Mouse (Mus musculus) heart, postnatal 25 days (tissue): ENCODE measurements around the gene Frmd3. TPM values are rescaled to one million over a fixed set of nuclear protein-coding genes. Genes with fewer than 3 reads are reported as not detected.
"Not testable (repeated sequence)": the region's sequence is repeated elsewhere in the genome, so short reads cannot be mapped to it uniquely, and the experiment has no call there.

Experiments
- DNase-seq: peaks from one replicate; pipeline ENCODE4 v3.0.0; 2022; ENCODE audit warnings: low spot score
- intact Hi-C: fragments of 180-260 bp; cut with DNase I; formaldehyde crosslinking; loops from one replicate; pipeline ENCODE4 v1.15.1; 2025
- total RNA-seq, 2 experiments: library from RNA; stranded (reverse); gene quantifications; 2 replicates each; pipeline ENCODE4 v1.2.3; 2021

Gene Frmd3
- total RNA-seq = under 1 TPM; 0.10 to 0.11 TPM

DNA sequence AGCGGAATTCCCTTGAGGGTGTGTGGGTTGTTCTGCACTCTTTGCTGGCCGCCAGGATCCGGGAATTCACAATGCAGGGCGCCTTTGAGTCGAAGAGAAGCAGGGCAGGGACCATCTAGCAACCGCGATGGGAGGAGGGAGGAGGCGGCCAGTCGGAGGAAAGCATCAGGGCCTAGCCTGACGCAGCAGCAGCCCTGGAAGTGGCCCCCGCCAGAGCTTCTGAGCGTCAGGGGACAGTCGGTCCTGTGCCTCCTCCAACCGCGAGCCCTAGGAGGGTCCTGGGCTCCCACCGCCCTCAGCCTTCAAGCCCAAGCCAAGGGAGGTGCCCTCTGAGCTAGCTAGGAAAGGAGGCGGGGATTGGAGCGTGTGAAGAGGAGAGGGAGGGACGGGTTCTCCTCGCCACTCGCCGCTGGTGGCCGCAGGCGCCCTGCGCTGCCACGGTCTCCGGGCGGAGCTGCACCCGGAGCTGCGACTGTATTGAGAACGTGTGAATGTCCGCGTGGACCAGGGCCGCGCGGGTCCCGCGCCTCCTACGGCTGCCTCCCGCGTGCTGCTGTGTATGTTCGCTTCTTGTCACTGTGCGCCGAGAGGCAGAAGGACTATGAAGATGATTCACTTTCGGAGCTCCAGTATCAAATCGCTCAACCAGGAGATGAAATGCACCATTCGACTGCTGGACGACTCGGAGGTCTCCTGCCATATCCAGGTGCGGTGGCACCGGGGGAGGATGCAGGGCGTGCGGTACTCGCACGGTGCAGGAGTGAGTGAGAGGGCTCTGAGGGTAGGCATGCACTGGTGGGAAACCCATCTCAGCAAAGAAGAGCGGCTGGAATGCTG lies at the start of gene Frmd3:
Frmd3 (plus strand) TSS at position 232 of the 837 bp plus-strand sequence.
- peak; percentile 2 for DNase-seq
- intact Hi-C loops = no loop called here

DNA sequence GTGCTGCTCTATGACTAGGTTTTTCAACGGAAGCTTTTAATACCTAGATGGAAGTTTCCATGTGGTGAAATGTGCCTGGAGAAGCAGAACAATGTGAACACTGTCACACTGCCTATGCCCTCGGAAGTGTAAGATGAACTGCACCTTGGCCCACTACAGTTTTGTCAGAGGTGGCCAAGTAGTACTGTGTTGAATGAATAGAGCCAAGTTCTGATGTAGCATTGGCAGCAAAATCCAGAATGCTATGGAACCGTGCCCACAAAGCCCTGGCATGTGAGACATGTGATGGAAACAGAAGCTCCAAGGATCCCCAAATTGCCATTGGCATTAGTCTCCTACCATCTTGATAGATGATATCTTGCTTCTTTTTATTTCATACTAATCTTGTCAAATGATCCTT lies 32.8 kb upstream of the Frmd3 start:
- DNase-seq = no peak
- intact Hi-C loops = no loop called here

DNA sequence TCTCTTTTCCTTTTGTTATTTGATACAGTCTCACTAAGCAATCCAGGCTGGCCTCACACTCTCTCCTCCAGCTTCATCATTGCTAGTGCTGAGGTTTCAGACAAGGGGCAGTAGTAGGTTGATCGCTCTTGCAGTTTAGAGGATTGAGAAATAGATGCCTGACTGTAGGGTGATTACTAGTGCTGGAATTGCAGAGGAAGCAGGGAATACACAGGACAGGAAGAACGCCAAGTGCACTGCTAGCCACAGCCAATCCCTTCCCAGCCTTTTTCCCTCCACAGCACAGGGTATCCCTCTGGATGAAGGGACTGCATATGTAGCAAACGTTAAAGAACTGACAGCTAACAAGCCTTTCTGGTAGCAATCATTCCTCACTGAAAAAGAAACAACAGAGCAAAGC lies 965 bp upstream of the Frmd3 start:
- intact Hi-C loops = no loop called here
- no peak for DNase-seq

DNA sequence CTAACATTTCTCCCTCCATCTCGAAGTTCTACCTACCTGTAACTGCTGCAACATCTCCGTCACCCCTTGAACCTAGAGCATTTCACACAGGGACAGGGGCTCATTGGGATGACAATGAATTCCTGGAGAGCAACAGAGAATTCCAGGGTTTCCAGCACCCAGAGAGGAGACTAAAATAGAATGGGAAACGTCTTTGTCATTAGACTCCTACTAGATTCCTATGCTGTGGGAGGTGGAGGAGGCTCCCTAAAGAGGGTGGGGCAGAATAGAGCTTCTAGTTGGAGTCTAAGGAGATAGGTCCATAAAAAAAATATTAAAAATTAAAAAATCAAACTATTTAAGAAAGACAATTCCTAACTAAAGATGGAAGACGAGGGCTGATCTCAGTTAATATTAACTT lies 542 bp upstream of the Frmd3 start:
- intact Hi-C loops = no loop called here

DNA sequence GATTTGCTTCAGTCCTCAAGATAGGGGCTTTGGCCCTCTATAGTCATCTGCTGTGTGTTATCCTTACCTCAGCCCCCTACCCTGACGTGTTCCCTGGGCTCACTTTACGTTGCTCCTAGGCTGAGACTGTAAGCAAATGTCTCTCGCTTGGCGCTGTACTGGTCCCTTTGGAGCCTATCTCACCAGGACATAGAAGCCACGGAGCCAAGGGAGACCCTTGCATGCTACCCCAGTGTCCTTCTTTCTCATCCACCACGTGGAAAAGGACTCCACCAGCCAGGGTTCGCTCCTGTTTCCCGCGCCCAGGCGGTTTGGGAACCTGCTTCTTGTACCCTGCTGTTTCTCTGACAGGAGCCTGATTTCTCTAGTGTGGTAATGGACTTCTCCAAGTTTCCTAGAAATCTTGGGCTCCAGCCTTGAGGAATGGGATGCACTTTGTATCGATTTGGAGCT lies 832 bp downstream of the Frmd3 start:
- DNase-seq = no peak
- intact Hi-C loops = no loop called here

More for the DNA sequence above, 542 bp upstream of the Frmd3 start:
- DNase-seq = no peak

DNA sequence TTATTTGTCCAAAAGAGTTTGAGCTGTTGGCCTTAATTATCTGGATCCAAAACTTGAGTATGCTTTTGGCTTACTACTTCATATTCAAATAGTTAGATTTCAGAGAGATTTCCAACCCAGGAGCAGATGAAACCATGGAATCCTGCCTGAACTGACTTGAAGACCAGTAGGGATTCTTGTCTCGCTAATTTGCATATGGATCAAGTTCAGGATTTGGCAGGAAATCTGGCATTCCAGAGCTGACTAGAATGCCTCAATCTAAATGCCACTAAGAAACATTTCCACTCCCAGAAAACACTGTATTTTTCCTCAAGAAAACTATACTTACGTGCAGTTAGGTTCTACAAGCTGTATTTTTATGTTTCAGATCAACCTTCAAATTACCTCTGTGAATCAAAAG lies 6.8 kb downstream of the Frmd3 start:
- intact Hi-C loops = no loop called here
- no peak for DNase-seq

DNA sequence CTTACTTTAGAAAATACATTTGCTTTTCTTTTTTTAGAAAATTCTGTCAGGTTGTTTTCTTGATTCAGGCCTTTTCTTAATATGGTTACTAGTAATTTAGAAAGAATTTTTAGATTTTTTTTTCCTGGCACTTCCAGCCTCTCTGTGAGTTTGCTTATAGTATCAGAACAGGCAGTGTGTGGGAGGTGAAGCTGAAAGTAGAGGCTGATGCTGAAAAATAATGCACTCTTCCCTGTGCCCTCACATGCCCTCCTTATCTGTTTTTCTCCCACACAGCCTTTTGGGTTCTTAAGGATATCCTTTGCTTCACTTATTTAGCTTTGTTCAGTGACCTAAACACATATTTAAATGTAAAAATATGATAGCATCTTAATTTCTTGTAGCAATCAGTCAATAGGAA lies 30.0 kb downstream of the Frmd3 start:
- no peak for DNase-seq
- intact Hi-C loops = no loop called here

DNA sequence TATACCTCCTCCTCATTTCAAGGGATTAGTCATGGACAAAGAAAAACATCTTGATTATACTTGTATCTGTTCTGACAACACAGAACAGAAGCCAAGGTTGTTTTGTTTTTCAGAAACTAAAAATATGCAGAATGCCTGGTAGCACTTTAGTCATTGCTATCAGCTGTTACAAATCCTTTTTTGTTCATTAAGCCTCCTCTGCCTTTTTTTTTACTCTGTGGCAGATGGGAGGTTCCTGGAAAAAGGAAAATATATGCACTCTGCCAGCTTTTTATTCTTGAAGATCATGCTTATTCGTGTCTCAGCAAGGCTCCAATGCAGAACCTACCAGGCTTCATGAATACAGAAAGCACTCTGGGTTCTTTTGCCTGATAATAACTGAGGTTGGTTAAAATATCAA lies 38.5 kb downstream of the Frmd3 start:
- no peak for DNase-seq
- intact Hi-C loops = no loop called here

DNA sequence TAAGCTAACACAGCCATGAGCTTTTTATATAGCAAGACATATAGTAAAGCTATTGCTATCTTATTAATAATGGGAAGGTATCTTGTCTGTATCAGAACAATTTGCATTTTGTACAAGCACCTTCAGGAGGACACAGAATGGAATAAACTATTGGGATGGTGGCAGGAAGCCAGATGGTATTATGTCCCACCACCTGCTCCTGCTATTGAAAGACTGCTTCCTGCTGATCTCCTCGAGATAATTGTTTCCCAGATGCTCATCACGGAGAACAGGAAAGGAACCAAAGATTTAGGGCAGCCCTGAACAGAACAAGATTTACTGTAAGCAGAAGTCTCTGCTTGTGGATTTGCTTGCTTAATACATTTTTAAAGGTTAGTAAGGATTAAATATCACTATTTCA lies 63.5 kb downstream of the Frmd3 start:
- DNase-seq = no peak
- intact Hi-C loops = no loop called here

DNA sequence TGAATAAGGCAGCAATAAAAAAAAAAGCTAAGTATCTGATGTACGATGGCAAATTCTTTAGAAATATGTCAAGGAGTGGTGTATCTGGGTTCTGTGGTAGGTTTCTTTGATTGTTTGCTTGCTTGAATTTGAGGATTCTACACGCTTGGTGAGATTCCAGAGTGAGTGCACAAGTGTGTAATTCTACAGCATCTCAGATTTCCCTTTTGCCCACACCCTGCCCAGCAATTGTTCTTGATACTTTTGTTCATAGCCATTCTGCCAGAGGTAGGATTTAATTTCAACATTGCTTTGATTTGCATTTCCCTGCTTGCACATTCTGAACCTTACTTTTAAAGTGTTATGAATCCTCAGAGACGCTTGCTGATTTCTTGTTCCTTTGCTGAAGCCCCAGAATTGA lies 97.6 kb downstream of the Frmd3 start:
- no peak for DNase-seq
- intact Hi-C loops = no loop called here

DNA sequence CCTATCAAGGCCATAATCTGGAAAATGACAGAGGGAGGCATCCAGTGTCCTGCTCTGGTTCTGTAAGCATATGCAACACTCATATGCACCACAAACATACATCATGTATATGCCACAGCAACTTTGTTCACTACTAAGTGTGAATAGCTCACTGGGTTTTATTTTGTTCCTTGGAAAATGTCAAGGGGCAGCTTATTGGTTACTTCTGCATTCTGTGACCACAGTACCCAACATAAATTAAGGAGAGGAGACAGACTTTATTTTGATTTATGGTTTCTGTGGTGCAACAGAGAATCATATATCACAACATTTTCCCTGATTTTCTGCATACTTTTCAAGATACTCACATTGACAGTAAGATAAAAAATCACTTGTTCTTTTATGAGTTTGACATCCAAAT lies 178.3 kb downstream of the Frmd3 start:
- DNase-seq = no peak
- intact Hi-C loops = no loop called here

DNA sequence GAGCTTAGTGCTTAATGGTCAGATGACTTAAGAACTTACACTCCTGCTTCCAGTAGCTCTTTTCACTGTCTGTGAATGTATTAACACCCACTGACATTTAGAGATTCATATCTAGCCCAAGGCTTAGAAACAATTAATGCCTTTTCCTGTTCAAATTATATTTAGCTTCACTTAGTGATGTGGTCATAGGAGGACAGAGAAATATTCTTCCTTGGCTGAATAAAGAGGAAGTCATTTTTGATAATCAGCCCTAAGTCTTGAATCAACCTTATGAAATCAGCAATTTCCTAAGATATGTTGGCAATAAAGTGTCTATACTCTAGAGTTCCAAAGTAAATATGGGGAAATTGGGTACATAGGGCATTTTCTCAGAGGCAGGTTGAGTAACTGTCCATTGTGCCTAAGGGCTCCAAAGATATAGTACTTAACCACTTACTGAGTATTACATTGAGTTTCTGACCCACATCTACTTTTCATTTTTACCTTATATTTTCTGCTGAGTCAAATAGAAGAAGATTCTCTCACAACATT lies 188.1 kb downstream of the Frmd3 start:
- no peak for DNase-seq
- intact Hi-C loops = no loop called here

DNA sequence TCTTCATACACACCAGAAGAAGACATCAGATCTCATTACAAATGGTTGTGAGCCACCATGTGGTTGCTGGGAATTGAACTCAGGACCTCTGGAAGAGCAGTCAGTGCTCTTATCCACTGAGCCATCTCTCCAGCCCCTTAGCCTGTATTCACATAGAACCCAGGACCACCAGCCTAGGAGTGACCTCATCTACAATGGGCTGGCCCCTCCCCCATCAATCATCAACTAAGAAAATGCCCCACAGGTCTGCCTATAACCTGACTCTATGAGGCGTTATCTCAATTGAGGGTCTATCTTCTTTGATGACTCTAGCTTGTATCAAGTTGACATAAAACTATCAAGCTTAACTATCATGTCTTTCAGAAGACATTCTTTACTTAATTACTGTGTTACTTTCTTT lies 208.5 kb downstream of the Frmd3 start:
- intact Hi-C loops, DNase-seq: not testable (repeated sequence)

DNA sequence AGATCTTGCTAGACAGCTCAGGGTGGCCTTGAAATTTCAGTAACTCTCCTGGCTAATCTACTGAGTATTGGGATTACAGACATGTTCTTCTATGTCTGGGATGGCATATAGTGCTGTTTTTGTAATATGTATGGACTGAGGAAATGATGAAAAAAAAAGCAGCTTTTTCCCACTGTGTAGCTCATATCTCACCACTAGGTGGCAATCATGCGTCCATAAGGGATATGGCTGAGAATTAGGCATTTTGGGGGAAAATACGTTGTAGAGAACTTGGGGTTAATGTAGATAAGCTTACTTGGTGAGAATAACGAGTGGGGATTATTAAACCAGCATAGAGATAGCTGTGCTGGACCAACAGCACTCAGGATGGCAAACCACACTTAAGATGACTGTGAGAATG lies 209.1 kb downstream of the Frmd3 start:
- intact Hi-C loops = no loop called here
- DNase-seq = no peak

DNA sequence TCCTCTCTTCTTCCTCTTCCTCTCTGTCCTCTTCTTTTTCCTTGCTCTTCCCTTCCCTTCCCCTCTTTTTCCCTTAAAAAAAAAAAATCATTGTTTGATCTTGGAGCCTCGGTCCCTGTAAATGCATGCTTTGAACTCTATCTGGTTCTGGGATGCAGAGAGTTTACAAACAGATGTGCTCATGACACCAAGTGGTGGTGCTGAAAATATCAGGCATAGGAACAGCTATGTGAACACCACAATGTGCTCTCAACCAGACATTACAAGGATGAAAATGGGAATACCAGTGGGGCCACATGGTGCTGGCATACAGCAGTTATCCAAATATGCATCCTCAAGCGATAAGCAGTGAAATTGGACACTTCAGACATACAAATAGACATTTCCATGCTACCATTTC lies 211.0 kb downstream of the Frmd3 start:
- intact Hi-C loops = no loop called here

DNA sequence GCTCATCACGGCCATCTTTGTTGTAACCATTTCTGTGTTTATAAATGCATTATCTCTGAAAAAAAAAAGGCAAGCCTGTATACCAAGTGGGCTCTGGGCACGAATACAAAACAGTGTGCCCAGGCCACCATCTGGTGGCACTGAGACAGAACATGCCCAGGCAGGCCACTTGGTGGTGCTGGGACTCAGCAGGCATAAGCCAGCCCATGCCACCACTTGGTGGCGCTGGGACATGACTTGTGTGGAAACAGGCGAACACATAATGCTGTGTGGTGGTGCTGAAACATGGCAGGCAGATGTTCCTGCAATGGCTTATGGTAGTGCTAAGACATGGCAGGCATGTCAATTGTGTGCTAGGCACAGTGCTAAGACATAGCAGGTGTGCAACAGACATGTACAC lies 217.8 kb downstream of the Frmd3 start:
- intact Hi-C loops = no loop called here
- no peak for DNase-seq

More for the DNA sequence above, 211.0 kb downstream of the Frmd3 start:
- no peak for DNase-seq

DNA sequence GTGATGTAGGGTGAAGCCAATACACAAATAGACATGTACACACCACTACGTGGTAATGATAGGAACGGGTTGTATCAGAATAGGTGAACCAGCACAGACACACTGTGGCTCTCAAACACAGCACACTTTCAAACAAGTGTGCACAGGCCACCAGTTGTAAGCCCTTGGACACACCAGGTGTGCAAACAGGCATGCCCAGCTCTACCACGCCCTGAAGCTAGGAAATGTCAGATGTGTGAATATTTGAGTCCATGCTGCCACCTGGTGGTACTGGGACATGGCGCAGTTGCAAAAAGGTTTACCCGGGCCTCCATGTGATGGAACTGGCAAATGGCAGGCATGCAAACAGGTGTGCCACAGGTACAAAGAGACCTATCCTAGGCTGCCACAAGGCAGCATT lies 218.2 kb downstream of the Frmd3 start:
- DNase-seq = no peak
- intact Hi-C loops = no loop called here

DNA sequence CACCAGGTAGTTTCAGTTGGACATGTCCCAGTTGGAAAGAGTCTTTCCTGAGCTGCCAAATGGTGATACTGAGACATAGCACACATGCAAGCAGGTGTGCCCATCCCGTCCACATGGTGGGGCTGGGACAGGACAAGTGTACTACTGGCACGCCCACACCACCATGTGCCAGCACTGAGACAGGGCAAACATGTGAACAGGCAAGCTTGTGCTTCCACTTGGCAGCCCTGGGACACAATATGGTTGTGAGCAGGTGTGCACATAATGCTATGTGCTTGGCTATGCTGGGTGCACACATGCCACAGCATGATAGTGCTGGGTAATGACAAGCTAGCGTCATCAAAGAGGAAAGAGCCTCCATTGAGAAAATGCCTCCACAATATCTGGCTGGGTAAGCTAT lies 220.3 kb downstream of the Frmd3 start:
- DNase-seq = no peak
- intact Hi-C loops = no loop called here

DNA sequence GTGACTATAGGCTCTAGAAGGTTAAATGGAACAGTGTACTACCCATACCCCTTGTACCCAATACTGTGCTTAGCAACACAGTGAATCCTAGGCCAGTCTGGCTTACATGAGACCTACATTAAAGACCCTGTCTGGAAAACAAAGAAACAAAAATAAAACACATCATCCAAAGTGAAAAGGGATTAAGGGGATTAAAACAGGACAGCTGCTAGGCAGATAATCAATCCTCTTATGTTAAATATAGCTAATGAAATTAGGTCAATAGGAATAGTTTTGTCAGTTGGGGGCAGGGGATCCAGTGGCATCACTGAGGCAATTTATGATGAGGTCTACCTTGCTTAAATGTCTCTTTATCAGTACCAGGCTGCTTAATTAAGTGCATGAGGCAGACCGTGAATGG lies 228.9 kb downstream of the Frmd3 start, which contains the start of gene Kdm4c:
Kdm4c (plus strand) TSS at position 322 of the 400 bp plus-strand sequence.
- intact Hi-C loops = no loop called here
- no peak for DNase-seq
